Mouse (Mus musculus) thymus, adult 2 months (tissue): Measurements from ENCODE around the gene Fgfr2. TPM values are rescaled to one million over a fixed set of nuclear protein-coding genes. Genes with fewer than 3 reads are reported as not detected.

Experiments
- DNase-seq: peaks from one replicate; pipeline ENCODE4 v3.0.0; 2021
- H3K27ac ChIP-seq: fragments of 200-500 bp; 2 replicates; pipeline ENCODE4 v1.5.1; 2012; ENCODE audit warnings: low read length, control low read depth; ENCODE audit not compliant: control insufficient read depth, insufficient read depth
- H3K27me3 ChIP-seq: fragments of 200-500 bp; 2 replicates; pipeline ENCODE4 v1.6.1; 2012; ENCODE audit warnings: mild to moderate bottlenecking, low read length, moderate library complexity, mixed read lengths; ENCODE audit not compliant: control insufficient read depth, insufficient read depth
- H3K36me3 ChIP-seq: fragments of 200-500 bp; 2 replicates; pipeline ENCODE4 v1.6.1; 2012; ENCODE audit warnings: mild to moderate bottlenecking, low read length, moderate library complexity; ENCODE audit not compliant: control insufficient read depth, insufficient read depth
- H3K4me1 ChIP-seq: fragments of 200-500 bp; replicated peaks from 2 replicates; pipeline ENCODE4 v1.6.1; 2012; ENCODE audit warnings: low read length; ENCODE audit not compliant: control insufficient read depth, insufficient read depth
- H3K4me3 ChIP-seq: fragments of 200-500 bp; 2 replicates; pipeline ENCODE4 v1.5.1; 2012; ENCODE audit warnings: mild to moderate bottlenecking, low read length, control low read depth, moderate library complexity; ENCODE audit not compliant: control insufficient read depth, insufficient read depth
- CTCF ChIP-seq: fragments of 200-500 bp; IDR thresholded peaks from 2 replicates; pipeline ENCODE4 v1.5.1; 2012; ENCODE audit warnings: mild to moderate bottlenecking, control low read depth, low read length, moderate library complexity, borderline replicate concordance; ENCODE audit not compliant: control insufficient read depth, poor library complexity, insufficient read depth; ENCODE audit errors: extremely low read depth
- POLR2A ChIP-seq: fragments of 200-500 bp; IDR thresholded peaks from 2 replicates; pipeline ENCODE4 v1.6.1; 2012; ENCODE audit warnings: mild to moderate bottlenecking, low read length, control low read depth, moderate library complexity; ENCODE audit not compliant: control insufficient read depth, poor library complexity, insufficient read depth; ENCODE audit errors: extremely low read depth
- WGBS: fragments of 180-500 bp; shearing (Covaris S2); methylation state at CpG from one replicate; pipeline ENCODE4 v1.1.7; 2018; 5-methylcytosine and 5-hydroxymethylcytosine counted together
- polyA plus RNA-seq: library from polyadenylated mRNA; depleted of rRNA; stranded (reverse); fragments of >200 nt; gene quantifications from 2 replicates; pipeline ENCODE4 v1.2.3, GENCODE M21; 2012

The Fgfr2 gene
- polyA plus RNA-seq, 1 experiment = 12.1 TPM

- no peaks in the 10 kb centered on the region for H3K4me1 ChIP-seq
- no peaks in the 10 kb centered on the region for H3K27me3 ChIP-seq
- no peaks in the 10 kb centered on the region for H3K36me3 ChIP-seq
- H3K27ac ChIP-seq = no peak overlapping the region
- TF ChIP-seq POLR2A (no peak), CTCF (no peak)
- no peak overlapping the region for H3K4me3 ChIP-seq
- WGBS = 90% methylated on average over 3 of the region's 3 CpGs
- no peak for DNase-seq
Measured at GRCm38 (mm10) chr7:132162254-132162653, 960.9 kb downstream of the Fgfr2 start.

GRCm38 (mm10) chr7:132158321-132159025, 964.7 kb downstream of the Fgfr2 start:
- peaks cover 2% of the 10 kb centered on the region; the same call in 1 of the 2 replicates for H3K27me3 ChIP-seq
- no peaks in the 10 kb centered on the region for H3K4me1 ChIP-seq
- TF ChIP-seq CTCF (no peak), POLR2A (no peak)
- 95% methylated on average over 9 of the region's 9 CpGs for WGBS
- H3K4me3 ChIP-seq = no peak overlapping the region
- no peak for DNase-seq
- no peaks in the 10 kb centered on the region for H3K36me3 ChIP-seq
- H3K27ac ChIP-seq = no peak overlapping the region

GRCm38 (mm10) chr7:132154368-132154961, 968.7 kb downstream of the Fgfr2 start, which contains the start of gene Cpxm2:
Gene Cpxm2 (minus strand): TSS chr7:132154739.
- H3K36me3 ChIP-seq = no peaks in the 10 kb centered on the region
- no peak for DNase-seq
- whole genome bisulfite sequencing = 10% methylated on average over 42 of the region's 43 CpGs
- H3K4me1 ChIP-seq = no peaks in the 10 kb centered on the region
- no peak within 1 kb of the TSS; the same call in 1 of the 2 replicates for H3K4me3 ChIP-seq
- H3K27me3 ChIP-seq = peaks cover 2% of the 10 kb centered on the region; the same call in 1 of the 2 replicates
- no peak within 1 kb of the TSS for H3K27ac ChIP-seq
- TF ChIP-seq POLR2A (no peak), CTCF (no peak)

GRCm38 (mm10) chr7:132153725-132154147, 969.4 kb downstream of the Fgfr2 start:
- no peak for DNase-seq
- H3K4me1 ChIP-seq = no peaks in the 10 kb centered on the region

GRCm38 (mm10) chr7:132145227-132145800, 977.8 kb downstream of the Fgfr2 start:
- Histone ChIP-seq H3K27me3 (no peaks in the 10 kb centered on the region; the same call in 1 of the 2 replicates), H3K4me1 (no peaks in the 10 kb centered on the region), H3K27ac (no peak overlapping the region), H3K4me3 (no peak overlapping the region), H3K36me3 (no peaks in the 10 kb centered on the region)
- WGBS = 86% methylated on average over 15 of the region's 15 CpGs
- no peak for DNase-seq
- no peak for TF ChIP-seq CTCF
- no peak for TF ChIP-seq POLR2A

More at GRCm38 (mm10) chr7:132153725-132154147, 969.4 kb downstream of the Fgfr2 start:
- no peak overlapping the region for H3K4me3 ChIP-seq
- TF ChIP-seq POLR2A (no peak), CTCF (no peak)
- H3K27ac ChIP-seq = no peak overlapping the region
- H3K27me3 ChIP-seq = peaks cover 2% of the 10 kb centered on the region; the same call in 1 of the 2 replicates
- H3K36me3 ChIP-seq = no peaks in the 10 kb centered on the region
- WGBS = 57% methylated on average over 6 of the region's 6 CpGs

GRCm38 (mm10) chr7:132128687-132129086, 994.5 kb downstream of the Fgfr2 start:
- no peak for DNase-seq
- WGBS = 94% methylated on average over 6 of the region's 6 CpGs

More at GRCm38 (mm10) chr7:132128687-132129086, 994.5 kb downstream of the Fgfr2 start:
- H3K27me3 ChIP-seq = no peaks in the 10 kb centered on the region
- no peak overlapping the region for H3K4me3 ChIP-seq
- H3K4me1 ChIP-seq = no peaks in the 10 kb centered on the region
- no peak for TF ChIP-seq CTCF
- no peak for TF ChIP-seq POLR2A
- H3K27ac ChIP-seq = no peak overlapping the region
- H3K36me3 ChIP-seq = no peaks in the 10 kb centered on the region
